Mouse (Mus musculus) heart, postnatal 4 days (tissue): ENCODE results near the gene Gm29776. TPM values are rescaled to one million over a fixed set of nuclear protein-coding genes. Genes with fewer than 3 reads are reported as not detected.

Source experiments
- DNase-seq: peaks from one replicate; pipeline ENCODE4 v3.0.0; 2021
- microRNA-seq, 2 experiments: library from miRNA; unstranded; fragments of <30 nt; microRNA quantifications; one replicate each; pipeline ENCODE4 v1.2.0; 2021 to 2022
- total RNA-seq, 2 experiments: library from RNA; stranded (reverse); gene quantifications; 2 replicates each; pipeline ENCODE4 v1.2.3; 2021

Gene Gm29776
- total RNA-seq, 2 experiments from 2014 or later = 0.14 to 0.16 TPM

- peak; percentile 91 for DNase-seq
Measured at GRCm38 (mm10) chr14:54650621-54651454, 47.8 kb downstream of the Gm29776 start.

GRCm38 (mm10) chr14:54647900-54648299 lies 50.7 kb downstream of the Gm29776 start:
- no peak for DNase-seq

GRCm38 (mm10) chr14:54646898-54647636 lies 51.6 kb downstream of the Gm29776 start:
- no peak for DNase-seq

- no peak for DNase-seq
Measured at GRCm38 (mm10) chr14:54646455-54646854, 52.2 kb downstream of the Gm29776 start.

GRCm38 (mm10) chr14:54644294-54644693 lies 54.3 kb downstream of the Gm29776 start:
- no peak for DNase-seq

- no peak for DNase-seq
Measured at GRCm38 (mm10) chr14:54643011-54643410, 55.6 kb downstream of the Gm29776 start.

Small RNA genes lying within 50 kb of the gene (microRNA-seq; reads per million reads assigned to microRNA genes)
- 0 reads per million in 2 experiments for gene Mir6948

Other genes with a start within 250 kb of the Gm29776 start
- 10 to 100 TPM; 81.3 to 81.5 TPM for gene Lrp10, start 234.7 kb downstream of the Gm29776 start, total RNA-seq
- under 1 TPM; 0.14 to 0.23 TPM for gene Rem2, start 222.7 kb downstream of the Gm29776 start, total RNA-seq
- gene Prmt5, start 181.3 kb downstream of the Gm29776 start, total RNA-seq = 10 to 100 TPM; 36.2 to 36.5 TPM
- gene Haus4, start 144.2 kb downstream of the Gm29776 start, total RNA-seq = 10 to 100 TPM; 30.6 to 32.7 TPM
- gene Ajuba, start 121.3 kb downstream of the Gm29776 start, total RNA-seq = 10 to 100 TPM; 19.4 to 20.3 TPM
- gene 4931414P19Rik, start 92.8 kb downstream of the Gm29776 start, total RNA-seq = 1 to 10 TPM; 4.9 to 6.6 TPM
- 100 to 1,000 TPM; 192 to 198 TPM for gene Psmb5, start 80.8 kb downstream of the Gm29776 start, total RNA-seq
- gene Psmb11, start 77.4 kb downstream of the Gm29776 start, total RNA-seq = not detected
- gene Gm17606, start 57.9 kb downstream of the Gm29776 start, total RNA-seq = not detected
- 1 to 10 TPM; 2.7 to 3.1 TPM for gene Cdh24, start 57.5 kb downstream of the Gm29776 start, total RNA-seq
- gene 1700123O20Rik, start 12.6 kb downstream of the Gm29776 start, total RNA-seq = 10 to 100 TPM; 19.3 to 20.9 TPM
- gene Acin1, start 11.9 kb downstream of the Gm29776 start, total RNA-seq = 100 to 1,000 TPM; 119 to 129 TPM
- not detected for gene Cebpe, start 13.3 kb upstream of the Gm29776 start, total RNA-seq
- 1 to 10 TPM; 1.9 to 2.0 TPM for gene Slc7a8, start 83.1 kb upstream of the Gm29776 start, total RNA-seq
- not detected for gene Rnf212b, start 115.3 kb upstream of the Gm29776 start, total RNA-seq
- gene Homez, start 172.1 kb upstream of the Gm29776 start, total RNA-seq = 1 to 10 TPM; 7.7 to 8.9 TPM
- 1 to 10 TPM; 6.4 to 7.6 TPM for gene Ppp1r3e, start 178.7 kb upstream of the Gm29776 start, total RNA-seq
- 10 to 100 TPM; 37.5 to 39.2 TPM for gene Bcl2l2, start 184.5 kb upstream of the Gm29776 start, total RNA-seq
- gene Gm20521, start 184.6 kb upstream of the Gm29776 start, total RNA-seq = 1 to 10 TPM; 3.0 to 3.9 TPM
- gene Pabpn1, start 193.7 kb upstream of the Gm29776 start, total RNA-seq = 100 to 1,000 TPM; 141 to 142 TPM
- 10 to 100 TPM; 24.8 to 25.2 TPM for gene Slc22a17, start 214.3 kb upstream of the Gm29776 start, total RNA-seq
- gene Efs, start 227.3 kb upstream of the Gm29776 start, total RNA-seq = 10 to 100 TPM; 10.5 to 10.9 TPM
- gene Il25, start 233.9 kb upstream of the Gm29776 start, total RNA-seq = not detected
- gene Cmtm5, start 237.4 kb upstream of the Gm29776 start, total RNA-seq = under 1 TPM in 1 of 2 experiments, not detected in 1; 0.33 TPM